Mouse (Mus musculus) myocyte (in vitro differentiated cells): ENCODE measurements around the gene Sel1l2. TPM values are rescaled to one million over a fixed set of nuclear protein-coding genes. Genes with fewer than 3 reads are reported as not detected.

Source experiments
- H3K27me3 ChIP-seq: one replicate; pipeline ENCODE4 v1.6.1; 2011; ENCODE audit not compliant: control insufficient read depth, insufficient read depth, insufficient read length
- H3K36me3 ChIP-seq: one replicate; pipeline ENCODE4 v1.6.1; 2011; ENCODE audit not compliant: control insufficient read depth, insufficient read depth
- H3K4me2 ChIP-seq: one replicate; pipeline ENCODE4 v1.6.1; 2011; ENCODE audit warnings: low read depth, control low read depth
- H3K4me3 ChIP-seq: one replicate; pipeline ENCODE4 v1.5.1; 2011; ENCODE audit warnings: mild to moderate bottlenecking, control low read depth, moderate library complexity
- H3K79me2 ChIP-seq: one replicate; pipeline ENCODE4 v1.6.1; 2011; ENCODE audit not compliant: control insufficient read depth, insufficient read depth
- H3ac ChIP-seq: one replicate; pipeline ENCODE4 v1.6.1; 2011; ENCODE audit not compliant: control insufficient read depth, insufficient read length
- CEBPB ChIP-seq: IDR thresholded peaks from 2 replicates; pipeline ENCODE4 v1.6.1; 2011; ENCODE audit warnings: mild to moderate bottlenecking, moderate library complexity; ENCODE audit not compliant: poor library complexity, insufficient read depth, severe bottlenecking
- E2F4 ChIP-seq: IDR thresholded peaks from one replicate; pipeline ENCODE4 v1.6.1; 2011; ENCODE audit warnings: mild to moderate bottlenecking, control low read depth, moderate library complexity; ENCODE audit not compliant: insufficient read depth
- MAX ChIP-seq: IDR thresholded peaks from one replicate; pipeline ENCODE4 v1.6.1; 2011; ENCODE audit warnings: low read depth, mild to moderate bottlenecking, control low read depth
- MYOD1 ChIP-seq, 3 experiments: IDR thresholded peaks; one replicate each; pipeline ENCODE4 v1.6.1; 2011; ENCODE audit warnings: control low read depth in 2 of 3, low read depth in 2 of 3, mild to moderate bottlenecking in 2 of 3, moderate library complexity in 1 of 3; ENCODE audit not compliant: insufficient read length in 2 of 3, control insufficient read depth in 1 of 3
- MYOG ChIP-seq, 3 experiments: IDR thresholded peaks; one replicate each; pipeline ENCODE4 v1.6.1; 2011; ENCODE audit warnings: control low read depth in 2 of 3, low read depth in 2 of 3, mild to moderate bottlenecking in 2 of 3; ENCODE audit not compliant: insufficient read length in 2 of 3, control insufficient read depth in 1 of 3, insufficient read depth in 1 of 3
- POLR2A ChIP-seq: IDR thresholded peaks from one replicate; pipeline ENCODE4 v1.6.1; 2011; ENCODE audit warnings: low read depth, mild to moderate bottlenecking, control low read depth, moderate library complexity; ENCODE audit not compliant: insufficient read length
- POLR2AphosphoS2 ChIP-seq: IDR thresholded peaks from one replicate; pipeline ENCODE4 v1.6.1; 2011; ENCODE audit warnings: low read depth, control low read depth; ENCODE audit not compliant: insufficient read length
- REST ChIP-seq: IDR thresholded peaks from one replicate; pipeline ENCODE4 v1.6.1; 2011; ENCODE audit warnings: mild to moderate bottlenecking, control low read depth, moderate library complexity; ENCODE audit not compliant: insufficient read depth, insufficient read length
- SRF ChIP-seq: IDR thresholded peaks from one replicate; pipeline ENCODE4 v1.6.1; 2011; ENCODE audit warnings: low read depth; ENCODE audit not compliant: control insufficient read depth, insufficient read length
- TCF12 ChIP-seq: IDR thresholded peaks from one replicate; pipeline ENCODE4 v1.6.1; 2011; ENCODE audit warnings: mild to moderate bottlenecking, control low read depth; ENCODE audit not compliant: poor library complexity, insufficient read depth, severe bottlenecking
- TCF3 ChIP-seq: IDR thresholded peaks from one replicate; pipeline ENCODE4 v1.6.1; 2011; ENCODE audit warnings: low read depth, control low read depth; ENCODE audit not compliant: insufficient read length
- USF1 ChIP-seq: IDR thresholded peaks from one replicate; pipeline ENCODE4 v1.6.1; 2011; ENCODE audit warnings: low read depth, mild to moderate bottlenecking, control low read depth, moderate library complexity
- polyA plus RNA-seq: library from polyadenylated mRNA; unstranded; fragments of >200 nt; fragmentation: generic; extraction: Trizol; gene quantifications from one replicate; pipeline ENCODE4 v1.2.1, GENCODE M21; 2012; ENCODE audit warnings: missing spikeins

Sel1l2 gene
- polyA plus RNA-seq, 1 experiment: not detected

GRCm38 (mm10) chr2:140230295-140230694 is 159.2 kb downstream of the Sel1l2 start:
- H3K4me2 ChIP-seq: no peak overlapping the region
- H3K27me3 ChIP-seq: no peaks in the 10 kb centered on the region
- no peak overlapping the region for H3K4me3 ChIP-seq
- TF ChIP-seq POLR2A (no peak), POLR2AphosphoS2 (no peak), TCF12 (no peak), MYOG (IDR thresholded peaks at IDR 0.05; ENCODE audit: control insufficient read depth in 1 of 3, insufficient read depth in 1 of 3, insufficient read length in 2 of 3, low read depth in 2 of 3) (no peak), CEBPB (no peak), REST (no peak), TCF3 (no peak), SRF (no peak), E2F4 (no peak), USF1 (no peak), MAX (no peak)
- no peak overlapping the region for H3ac ChIP-seq
- no peaks in the 10 kb centered on the region for H3K36me3 ChIP-seq
- no peaks in the 10 kb centered on the region for H3K79me2 ChIP-seq

GRCm38 (mm10) chr2:140220325-140220724 is 169.2 kb downstream of the Sel1l2 start:
- H3K36me3 ChIP-seq: no peaks in the 10 kb centered on the region
- TF ChIP-seq MAX: no peak
- no peak for TF ChIP-seq REST
- TF ChIP-seq MYOD1 (IDR thresholded peaks at IDR 0.05; ENCODE audit: control insufficient read depth in 1 of 3, insufficient read length in 2 of 3, low read depth in 2 of 3): no peak
- no peak for TF ChIP-seq CEBPB
- no peak for TF ChIP-seq MYOG (IDR thresholded peaks at IDR 0.05; ENCODE audit: control insufficient read depth in 1 of 3, insufficient read depth in 1 of 3, insufficient read length in 2 of 3, low read depth in 2 of 3)
- TF ChIP-seq SRF: no peak
- TF ChIP-seq TCF3: no peak
- no peak for TF ChIP-seq TCF12
- TF ChIP-seq POLR2AphosphoS2: no peak
- no peak for TF ChIP-seq E2F4
- no peak for TF ChIP-seq USF1
- no peak for TF ChIP-seq POLR2A
- H3ac ChIP-seq: no peak overlapping the region
- H3K79me2 ChIP-seq: no peaks in the 10 kb centered on the region
- H3K27me3 ChIP-seq: no peaks in the 10 kb centered on the region
- no peak overlapping the region for H3K4me3 ChIP-seq
- no peak overlapping the region for H3K4me2 ChIP-seq

- H3K27me3 ChIP-seq: no peaks in the 10 kb centered on the region
- H3K36me3 ChIP-seq: no peaks in the 10 kb centered on the region
- no peak overlapping the region for H3K4me3 ChIP-seq
- TF ChIP-seq POLR2A (no peak), USF1 (no peak), MYOD1 (IDR thresholded peaks at IDR 0.05; ENCODE audit: control insufficient read depth in 1 of 3, insufficient read length in 2 of 3, low read depth in 2 of 3) (no peak), MYOG (IDR thresholded peaks at IDR 0.05; ENCODE audit: control insufficient read depth in 1 of 3, insufficient read depth in 1 of 3, insufficient read length in 2 of 3, low read depth in 2 of 3) (no peak), TCF12 (no peak), REST (no peak), MAX (no peak), TCF3 (no peak), CEBPB (no peak), SRF (no peak)
- no peak overlapping the region for H3K4me2 ChIP-seq
- no peak overlapping the region for H3ac ChIP-seq
- no peaks in the 10 kb centered on the region for H3K79me2 ChIP-seq
Observed at GRCm38 (mm10) chr2:140215965-140216364, 173.5 kb downstream of the Sel1l2 start.

GRCm38 (mm10) chr2:140215415-140215814 is 174.1 kb downstream of the Sel1l2 start:
- no peak overlapping the region for H3K4me2 ChIP-seq
- no peaks in the 10 kb centered on the region for H3K36me3 ChIP-seq
- no peak overlapping the region for H3K4me3 ChIP-seq
- H3K27me3 ChIP-seq: no peaks in the 10 kb centered on the region
- no peak for TF ChIP-seq SRF
- TF ChIP-seq TCF12: no peak
- TF ChIP-seq MYOG (IDR thresholded peaks at IDR 0.05; ENCODE audit: control insufficient read depth in 1 of 3, insufficient read depth in 1 of 3, insufficient read length in 2 of 3, low read depth in 2 of 3): no peak
- H3K79me2 ChIP-seq: no peaks in the 10 kb centered on the region
- H3ac ChIP-seq: no peak overlapping the region

- Histone ChIP-seq H3K79me2 (no peaks in the 10 kb centered on the region), H3K4me3 (no peak overlapping the region), H3ac (no peak overlapping the region), H3K36me3 (no peaks in the 10 kb centered on the region), H3K4me2 (no peak overlapping the region), H3K27me3 (no peaks in the 10 kb centered on the region)
- TF ChIP-seq SRF (no peak), POLR2AphosphoS2 (no peak), POLR2A (no peak), E2F4 (no peak), REST (no peak), TCF12 (no peak), TCF3 (no peak), MYOG (IDR thresholded peaks at IDR 0.05; ENCODE audit: control insufficient read depth in 1 of 3, insufficient read depth in 1 of 3, insufficient read length in 2 of 3, low read depth in 2 of 3) (no peak), MYOD1 (IDR thresholded peaks at IDR 0.05; ENCODE audit: control insufficient read depth in 1 of 3, insufficient read length in 2 of 3, low read depth in 2 of 3) (no peak), USF1 (no peak), MAX (no peak), CEBPB (no peak)
Observed at GRCm38 (mm10) chr2:140214519-140215027, 174.9 kb downstream of the Sel1l2 start.
